Mouse (Mus musculus) small intestine, adult 2 months (tissue): ENCODE results near the gene Il25.

Source experiments
- CTCF ChIP-seq: fragments of 200-500 bp; IDR thresholded peaks from 2 replicates; pipeline ENCODE4 v1.5.1; 2012; ENCODE audit warnings: low read depth, mild to moderate bottlenecking, control low read depth, inconsistent platforms, low read length, moderate library complexity, mixed read lengths; ENCODE audit not compliant: insufficient replicate concordance, insufficient read length; ENCODE audit errors: extremely low read depth
- POLR2A ChIP-seq: fragments of 200-500 bp; IDR thresholded peaks from 2 replicates; pipeline ENCODE4 v1.6.1; 2012; ENCODE audit warnings: low read depth, mild to moderate bottlenecking, control low read depth, inconsistent platforms, low read length, moderate library complexity

GRCm38 (mm10) chr14:54941024-54941978 is 8.8 kb downstream of the Il25 start:
- TF ChIP-seq CTCF (no peak), POLR2A (no peak)
